Mouse (Mus musculus): ENCODE results near the gene Slamf1.

The Slamf1 gene

GRCm38 (mm10) chr1:171766898-171767297, at the start of gene Slamf1:
TSS of gene Slamf1 (plus strand) at chr1:171767127.
- peak in 1 of 2 experiments; percentile 44 for DNase-seq (ENCODE audit: low spot score in 2 of 2)

GRCm38 (mm10) chr1:171731195-171731594, 35.7 kb upstream of the Slamf1 start:
- no peak for DNase-seq (ENCODE audit: low spot score in 2 of 2)

GRCm38 (mm10) chr1:171734898-171735297, 32.0 kb upstream of the Slamf1 start:
- no peak for DNase-seq (ENCODE audit: low spot score in 2 of 2)

GRCm38 (mm10) chr1:171748127-171748969, 18.6 kb upstream of the Slamf1 start:
- DNase-seq (ENCODE audit: low spot score in 2 of 2) = no peak

GRCm38 (mm10) chr1:171761853-171762448, 5.0 kb upstream of the Slamf1 start:
- no peak for DNase-seq (ENCODE audit: low spot score in 2 of 2)

GRCm38 (mm10) chr1:171770996-171771395, 4.1 kb downstream of the Slamf1 start:
- DNase-seq (ENCODE audit: low spot score in 2 of 2) = no peak

- no peak for DNase-seq (ENCODE audit: low spot score in 2 of 2)
Observed at GRCm38 (mm10) chr1:171772121-171772735, 5.3 kb downstream of the Slamf1 start.

GRCm38 (mm10) chr1:171773232-171773989, 6.5 kb downstream of the Slamf1 start:
- DNase-seq (ENCODE audit: low spot score in 2 of 2) = no peak

GRCm38 (mm10) chr1:171774266-171774665, 7.3 kb downstream of the Slamf1 start:
- no peak for DNase-seq (ENCODE audit: low spot score in 2 of 2)

- no peak for DNase-seq (ENCODE audit: low spot score in 2 of 2)
Observed at GRCm38 (mm10) chr1:171774678-171775077, 7.8 kb downstream of the Slamf1 start.

GRCm38 (mm10) chr1:171775781-171776180, 8.9 kb downstream of the Slamf1 start:
- DNase-seq (ENCODE audit: low spot score in 2 of 2) = no peak

- DNase-seq (ENCODE audit: low spot score in 2 of 2) = no peak
Observed at GRCm38 (mm10) chr1:171777026-171777425, 10.1 kb downstream of the Slamf1 start.

GRCm38 (mm10) chr1:171782287-171782915, 15.5 kb downstream of the Slamf1 start:
- DNase-seq (ENCODE audit: low spot score in 2 of 2) = no peak

- no peak for DNase-seq (ENCODE audit: low spot score in 2 of 2)
Observed at GRCm38 (mm10) chr1:171785871-171786270, 18.9 kb downstream of the Slamf1 start.

GRCm38 (mm10) chr1:171787281-171788015, 20.5 kb downstream of the Slamf1 start:
- DNase-seq (ENCODE audit: low spot score in 2 of 2) = peak in 1 of 2 experiments; percentile 32

- peak in 1 of 2 experiments; percentile 31 for DNase-seq (ENCODE audit: low spot score in 2 of 2)
Observed at GRCm38 (mm10) chr1:171788461-171789283, 21.7 kb downstream of the Slamf1 start.

GRCm38 (mm10) chr1:171789407-171789806, 22.5 kb downstream of the Slamf1 start:
- DNase-seq (ENCODE audit: low spot score in 2 of 2) = no peak

GRCm38 (mm10) chr1:171791491-171791890, 24.6 kb downstream of the Slamf1 start:
- no peak for DNase-seq (ENCODE audit: low spot score in 2 of 2)

- no peak for DNase-seq (ENCODE audit: low spot score in 2 of 2)
Observed at GRCm38 (mm10) chr1:171796185-171796584, 29.3 kb downstream of the Slamf1 start.

- no peak for DNase-seq (ENCODE audit: low spot score in 2 of 2)
Observed at GRCm38 (mm10) chr1:171797840-171798239, 30.9 kb downstream of the Slamf1 start.

Measured in spleen, postnatal 10 days (tissue).